Mouse (Mus musculus): ENCODE results near the gene Sec14l4. TPM values are rescaled to one million over a fixed set of nuclear protein-coding genes. Genes with fewer than 3 reads are reported as not detected.

The Sec14l4 gene
- polyA plus RNA-seq, 1 experiment from 2014 or later, result not detected

GRCm38 (mm10) chr11:4095171-4096053, 64.2 kb downstream of the Sec14l4 start, which contains the start of gene Mtfp1:
Gene Mtfp1 (minus strand): TSS chr11:4095445.
- Histone ChIP-seq H3K4me1 (peaks cover 25% of the 10 kb centered on the region), H3K36me3 (peaks cover 18% of the 10 kb centered on the region), H3K9me3 (replicated peaks) (no peaks in the 10 kb centered on the region), H3K4me3 (peak within 1 kb of the TSS; percentile 58), H3K27ac (peak within 1 kb of the TSS; percentile 92), H3K27me3 (ENCODE audit: low read depth, poor library complexity, severe bottlenecking) (no peaks in the 10 kb centered on the region)
- peak; percentile 74 for DNase-seq (ENCODE audit: low spot score)
- WGBS, result 9% methylated on average over 34 of the region's 34 CpGs

GRCm38 (mm10) chr11:4096054-4096984, 65.1 kb downstream of the Sec14l4 start:
- Histone ChIP-seq H3K4me1 (peaks cover 25% of the 10 kb centered on the region), H3K9me3 (replicated peaks) (no peaks in the 10 kb centered on the region), H3K27ac (peak overlapping the region; percentile 92), H3K27me3 (ENCODE audit: low read depth, poor library complexity, severe bottlenecking) (no peaks in the 10 kb centered on the region), H3K4me3 (peak overlapping the region; percentile 58), H3K36me3 (peaks cover 11% of the 10 kb centered on the region)
- 3% methylated on average over 45 of the region's 45 CpGs for WGBS
- peak; percentile 95 for DNase-seq (ENCODE audit: low spot score)

- WGBS, result 37% methylated on average over 10 of the region's 10 CpGs
- H3K36me3 ChIP-seq, result peaks cover 3% of the 10 kb centered on the region
- H3K27ac ChIP-seq, result peak overlapping the region; percentile 92
- peak overlapping the region; percentile 58 for H3K4me3 ChIP-seq
- DNase-seq (ENCODE audit: low spot score), result no peak
- no peaks in the 10 kb centered on the region for H3K9me3 ChIP-seq (replicated peaks)
- H3K27me3 ChIP-seq (ENCODE audit: low read depth, poor library complexity, severe bottlenecking), result no peaks in the 10 kb centered on the region
- H3K4me1 ChIP-seq, result peaks cover 25% of the 10 kb centered on the region
Observed at GRCm38 (mm10) chr11:4097091-4097621, 65.9 kb downstream of the Sec14l4 start.

Other genes starting within 250 kb of the Sec14l4 start
- 0.23 and 0.34 TPM in 2 replicates for gene Osbp2, start 167.6 kb upstream of the Sec14l4 start, polyA plus RNA-seq (2016; fragmentation: Nextera tagmentation; extraction: Ambion mirVana)
- 0.67 and 0.70 TPM in 2 replicates for gene 4921536K21Rik, start 136.4 kb upstream of the Sec14l4 start, polyA plus RNA-seq (2016; fragmentation: Nextera tagmentation; extraction: Ambion mirVana)
- 12.9 and 17.0 TPM in 2 replicates for gene Dusp18, start 136.2 kb upstream of the Sec14l4 start, polyA plus RNA-seq (2016; fragmentation: Nextera tagmentation; extraction: Ambion mirVana)
- 2.5 and 2.6 TPM in 2 replicates for gene Slc35e4, start 116.8 kb upstream of the Sec14l4 start, polyA plus RNA-seq (2016; fragmentation: Nextera tagmentation; extraction: Ambion mirVana)
- 19.5 and 23.9 TPM in 2 replicates for gene Tcn2, start 99.3 kb upstream of the Sec14l4 start, polyA plus RNA-seq (2016; fragmentation: Nextera tagmentation; extraction: Ambion mirVana)
- 106 and 115 TPM in 2 replicates for gene Pes1, start 67.5 kb upstream of the Sec14l4 start, polyA plus RNA-seq (2016; fragmentation: Nextera tagmentation; extraction: Ambion mirVana)
- 0.13 and 0.25 TPM in 2 replicates for gene 4930556J24Rik, start 54.7 kb upstream of the Sec14l4 start, polyA plus RNA-seq (2016; fragmentation: Nextera tagmentation; extraction: Ambion mirVana)
- gene Gal3st1, start 47.8 kb upstream of the Sec14l4 start, polyA plus RNA-seq (2016; fragmentation: Nextera tagmentation; extraction: Ambion mirVana), result 0.55 and 1.8 TPM in 2 replicates
- gene Sec14l3, start 33.4 kb downstream of the Sec14l4 start, polyA plus RNA-seq (2016; fragmentation: Nextera tagmentation; extraction: Ambion mirVana), result not detected in 2 replicates
- gene Mtfp1, start 64.0 kb downstream of the Sec14l4 start, polyA plus RNA-seq (2016; fragmentation: Nextera tagmentation; extraction: Ambion mirVana), result 12.5 and 16.2 TPM in 2 replicates
- 1.5 and 2.7 TPM in 2 replicates for gene Sec14l2, start 92.0 kb downstream of the Sec14l4 start, polyA plus RNA-seq (2016; fragmentation: Nextera tagmentation; extraction: Ambion mirVana)
- 16.3 and 23.3 TPM in 2 replicates for gene Rnf215, start 103.7 kb downstream of the Sec14l4 start, polyA plus RNA-seq (2016; fragmentation: Nextera tagmentation; extraction: Ambion mirVana)
- 7.9 and 9.4 TPM in 2 replicates for gene Ccdc157, start 128.8 kb downstream of the Sec14l4 start, polyA plus RNA-seq (2016; fragmentation: Nextera tagmentation; extraction: Ambion mirVana)
- gene Sf3a1, start 128.9 kb downstream of the Sec14l4 start, polyA plus RNA-seq (2016; fragmentation: Nextera tagmentation; extraction: Ambion mirVana), result 101 and 105 TPM in 2 replicates
- gene Tbc1d10a, start 155.3 kb downstream of the Sec14l4 start, polyA plus RNA-seq (2016; fragmentation: Nextera tagmentation; extraction: Ambion mirVana), result 27.4 and 37.4 TPM in 2 replicates
- gene Castor1, start 186.8 kb downstream of the Sec14l4 start, polyA plus RNA-seq (2016; fragmentation: Nextera tagmentation; extraction: Ambion mirVana), result 1.8 and 2.1 TPM in 2 replicates
- gene Osm, start 205.0 kb downstream of the Sec14l4 start, polyA plus RNA-seq (2016; fragmentation: Nextera tagmentation; extraction: Ambion mirVana), result not detected in 2 replicates
- 0.05 and 0.06 TPM in 2 replicates for gene Lif, start 226.1 kb downstream of the Sec14l4 start, polyA plus RNA-seq (2016; fragmentation: Nextera tagmentation; extraction: Ambion mirVana)